Comparison of ENCODE assay signal across 16 mouse cellular contexts in genomic region chr13:111938896-111939422, GRCm38 (mm10).
DNase-seq lines count a peak whose midpoint lies in the region; ATAC-seq and TF ChIP-seq lines count a peak whose summit lies in the region.
"Had no signal": no experiment of that assay in that cellular context is flagged by ENCODE, and none has a peak within 500 bp of the region (broad histone marks: within the 10 kb centered on the region; RNA-seq: fewer than 3 reads in every experiment).

No protein-coding gene starts in this region.

- no peaks in the 10 kb centered on the region; the same call in 1 of the 2 replicates for H3K79me2 ChIP-seq in MEL (ENCODE audit: control insufficient read depth, insufficient read depth, low read length, poor library complexity)

- whole genome bisulfite sequencing in kidney, embryonic 16.5 days, result 49% methylated on average over 8 of the region's 8 CpGs
- WGBS in liver, postnatal 0 days (ENCODE audit: insufficient replicate concordance), result 56% methylated on average over 8 of the region's 8 CpGs
- 63% methylated on average over 8 of the region's 8 CpGs for WGBS in limb, embryonic 10.5 days
- WGBS in kidney, embryonic 14.5 days, result 47% methylated on average over 8 of the region's 8 CpGs

- H3K4me1 ChIP-seq in kidney, embryonic 16.5 days (ENCODE audit: insufficient read depth, low read length), result peaks cover 39% of the 10 kb centered on the region
- H3K4me1 ChIP-seq in MEL (ENCODE audit: control insufficient read depth in 1 of 2, insufficient read depth in 2 of 2, low read length in 2 of 2), result peaks cover 26 to 42% of the 10 kb centered on the region in 2 experiments
- H3K4me1 ChIP-seq in erythroblast, embryonic 14.5 days (ENCODE audit: control insufficient read depth), result peaks cover 95% of the 10 kb centered on the region
- peaks cover 56% of the 10 kb centered on the region for H3K4me1 ChIP-seq in liver, postnatal 0 days (ENCODE audit: insufficient read depth)
- H3K4me1 ChIP-seq in limb, embryonic 10.5 days, result peaks cover 16% of the 10 kb centered on the region
- H3K4me1 ChIP-seq in kidney, embryonic 14.5 days (ENCODE audit: control insufficient read depth, insufficient read depth, low read length), result peaks cover 21% of the 10 kb centered on the region

- no peak for TF ChIP-seq CTCF in MEL (IDR thresholded peaks at IDR 0.05 in 2 of 3, conservative IDR thresholded peaks at IDR 0.05 in 1 of 3; ENCODE audit: control insufficient read depth in 1 of 3, insufficient read depth in 1 of 3, low read depth in 2 of 3, low read length in 3 of 3, poor library complexity in 1 of 3, severe bottlenecking in 1 of 3)
- no peak for TF ChIP-seq CTCF in liver, postnatal 0 days (IDR thresholded peaks at IDR 0.05; ENCODE audit: low read depth)

- H3K27me3 ChIP-seq in kidney, embryonic 16.5 days (ENCODE audit: insufficient read depth, low read length), result no peaks in the 10 kb centered on the region
- H3K27me3 ChIP-seq in MEL (ENCODE audit: control insufficient read depth in 1 of 2, insufficient read depth in 2 of 2, low read length in 2 of 2), result no peaks in the 10 kb centered on the region
- no peaks in the 10 kb centered on the region; the same call in 1 of the 2 replicates for H3K27me3 ChIP-seq in erythroblast, embryonic 14.5 days (ENCODE audit: control insufficient read depth)
- H3K27me3 ChIP-seq in liver, postnatal 0 days (ENCODE audit: insufficient read depth, low read length), result no peaks in the 10 kb centered on the region
- no peaks in the 10 kb centered on the region for H3K27me3 ChIP-seq in limb, embryonic 10.5 days (ENCODE audit: low read depth, poor library complexity, severe bottlenecking)
- no peaks in the 10 kb centered on the region for H3K27me3 ChIP-seq in kidney, embryonic 14.5 days (ENCODE audit: control insufficient read depth, insufficient read depth, low read length)
- H3K27me3 ChIP-seq: limb, embryonic 15.5 days; neural tube, embryonic 13.5 days had no signal

- TF ChIP-seq EP300 in MEL (IDR thresholded peaks at IDR 0.05; ENCODE audit: low read depth in 1 of 2, low read length in 2 of 2), result peak; percentile 66 to 67; a peak in 2 of 4 replicates
- peak; percentile 91 for TF ChIP-seq EP300 in liver, postnatal 0 days (IDR thresholded peaks at IDR 0.05; ENCODE audit: low read depth)

- no peaks in the 10 kb centered on the region for H3K9me3 ChIP-seq in kidney, embryonic 16.5 days (ENCODE audit: low read length)
- H3K9me3 ChIP-seq in MEL (replicated peaks; ENCODE audit: insufficient read depth, low read length), result no peaks in the 10 kb centered on the region
- H3K9me3 ChIP-seq in erythroblast, embryonic 14.5 days (ENCODE audit: control insufficient read depth, low read length), result no peaks in the 10 kb centered on the region
- no peaks in the 10 kb centered on the region for H3K9me3 ChIP-seq in liver, postnatal 0 days (ENCODE audit: low read length)
- H3K9me3 ChIP-seq in limb, embryonic 10.5 days (replicated peaks), result no peaks in the 10 kb centered on the region
- no peaks in the 10 kb centered on the region for H3K9me3 ChIP-seq in kidney, embryonic 14.5 days (ENCODE audit: control insufficient read depth, low read length)
- H3K9me3 ChIP-seq: embryonic facial prominence, embryonic 10.5 days; hindbrain, embryonic 10.5 days; limb, embryonic 15.5 days; megakaryocyte, embryonic 14.5 days had no signal

- peak overlapping the region; percentile 31; the same call in 1 of the 2 replicates for H3K27ac ChIP-seq in kidney, embryonic 16.5 days (ENCODE audit: low read length)
- peak overlapping the region; percentile 96 for H3K27ac ChIP-seq in MEL (ENCODE audit: control insufficient read depth, low read depth, low read length)
- H3K27ac ChIP-seq in liver, postnatal 0 days (ENCODE audit: low read depth), result peak overlapping the region; percentile 83; the same call in 1 of the 2 replicates
- H3K27ac ChIP-seq in limb, embryonic 10.5 days, result no peak overlapping the region
- H3K27ac ChIP-seq in kidney, embryonic 14.5 days (ENCODE audit: low read depth, low read length), result no peak overlapping the region; the same call in 1 of the 2 replicates
- H3K27ac ChIP-seq: embryonic facial prominence, embryonic 10.5 days; hindbrain, embryonic 10.5 days; limb, embryonic 15.5 days; neural tube, embryonic 13.5 days had no signal

- no peak for TF ChIP-seq RAD21 in MEL (IDR thresholded peaks at IDR 0.05; ENCODE audit: low read depth, low read length)

- TF ChIP-seq POLR2A in MEL (IDR thresholded peaks at IDR 0.05; ENCODE audit: control insufficient read depth in 1 of 2, insufficient read depth in 1 of 2, low read depth in 1 of 2, low read length in 2 of 2, poor library complexity in 1 of 2), result no peak

- no peak for DNase-seq in kidney, adult 8-10 months
- peak; percentile 59 for DNase-seq in MEL (ENCODE audit: low read depth, low spot score)
- no peak for DNase-seq in liver, postnatal 0 days
- no peak for DNase-seq in limb, embryonic 10.5 days (ENCODE audit: low spot score)
- DNase-seq: adrenal gland, postnatal 36 days; cerebellum, postnatal 14 days; kidney, postnatal 10 days; thymus, postnatal 36 days had no signal

- H3K4me2 ChIP-seq in kidney, embryonic 16.5 days (replicated peaks; ENCODE audit: low read depth, low read length), result no peak overlapping the region
- H3K4me2 ChIP-seq in liver, postnatal 0 days (ENCODE audit: low read depth, low read length), result peak overlapping the region; percentile 28; the same call in 1 of the 2 replicates
- H3K4me2 ChIP-seq in kidney, embryonic 14.5 days (replicated peaks; ENCODE audit: low read depth, low read length), result no peak overlapping the region
- H3K4me2 ChIP-seq: limb, embryonic 15.5 days; neural tube, embryonic 13.5 days had no signal

- no peak for ATAC-seq in kidney, embryonic 16.5 days (ENCODE audit: low FRiP score, low TSS enrichment)
- no peak for ATAC-seq in liver, postnatal 0 days
- no peak for ATAC-seq in kidney, embryonic 14.5 days (ENCODE audit: low FRiP score, low TSS enrichment)

- H3K9ac ChIP-seq in kidney, embryonic 16.5 days (replicated peaks; ENCODE audit: low read length), result peak overlapping the region; percentile 35; the same call in 1 of the 2 replicates
- peak overlapping the region; percentile 66 for H3K9ac ChIP-seq in MEL (ENCODE audit: control insufficient read depth, low read depth, low read length, poor library complexity, severe bottlenecking)
- no peak overlapping the region for H3K9ac ChIP-seq in liver, postnatal 0 days (replicated peaks)
- H3K9ac ChIP-seq in kidney, embryonic 14.5 days (ENCODE audit: low read depth, low read length), result no peak overlapping the region
- H3K9ac ChIP-seq: limb, embryonic 15.5 days; neural tube, embryonic 13.5 days had no signal

- H3K4me3 ChIP-seq in kidney, embryonic 16.5 days (ENCODE audit: low read length), result no peak overlapping the region
- H3K4me3 ChIP-seq in MEL (ENCODE audit: control insufficient read depth in 1 of 2, insufficient read depth in 1 of 2, low read depth in 2 of 2, low read length in 2 of 2), result peak overlapping the region; percentile 37 to 55
- peak overlapping the region; percentile 25 for H3K4me3 ChIP-seq in erythroblast, embryonic 14.5 days (replicated peaks)
- no peak overlapping the region for H3K4me3 ChIP-seq in liver, postnatal 0 days (ENCODE audit: low read depth, low read length)
- H3K4me3 ChIP-seq in limb, embryonic 10.5 days, result no peak overlapping the region
- H3K4me3 ChIP-seq in kidney, embryonic 14.5 days (ENCODE audit: low read length), result no peak overlapping the region
- H3K4me3 ChIP-seq: embryonic facial prominence, embryonic 10.5 days; hindbrain, embryonic 10.5 days; limb, embryonic 15.5 days; megakaryocyte, embryonic 14.5 days; neural tube, embryonic 13.5 days had no signal

- H3K36me3 ChIP-seq in kidney, embryonic 16.5 days (ENCODE audit: insufficient read depth, low read length), result no peaks in the 10 kb centered on the region
- peaks cover 0 to 41% of the 10 kb centered on the region in 2 experiments; a peak in 2 of 4 replicates for H3K36me3 ChIP-seq in MEL (ENCODE audit: control insufficient read depth in 1 of 2, insufficient read depth in 2 of 2, low read length in 2 of 2)
- H3K36me3 ChIP-seq in erythroblast, embryonic 14.5 days (ENCODE audit: control insufficient read depth), result peaks cover 2% of the 10 kb centered on the region; the same call in 1 of the 2 replicates
- no peaks in the 10 kb centered on the region for H3K36me3 ChIP-seq in liver, postnatal 0 days (replicated peaks; ENCODE audit: insufficient read depth, low read length)
- no peaks in the 10 kb centered on the region for H3K36me3 ChIP-seq in limb, embryonic 10.5 days
- H3K36me3 ChIP-seq in kidney, embryonic 14.5 days (ENCODE audit: control insufficient read depth, insufficient read depth, low read length), result no peaks in the 10 kb centered on the region
- H3K36me3 ChIP-seq: embryonic facial prominence, embryonic 10.5 days; hindbrain, embryonic 10.5 days; limb, embryonic 15.5 days; neural tube, embryonic 13.5 days had no signal

TF ChIP-seq in MEL, 35 proteins besides CTCF, POLR2A, EP300 and RAD21 (continues in another document):
- TF ChIP-seq ZNF384 (IDR thresholded peaks at IDR 0.05; ENCODE audit: low read depth, low read length) (peak; percentile 67), NELFE (IDR thresholded peaks at IDR 0.05; ENCODE audit: low read depth, low read length) (peak; percentile 21; the same call in 1 of the 2 replicates), POLR2AphosphoS2 (IDR thresholded peaks at IDR 0.05; ENCODE audit: low read length) (no peak), MYB (IDR thresholded peaks at IDR 0.05; ENCODE audit: low read depth, low read length) (no peak), MXI1 (IDR thresholded peaks at IDR 0.05; ENCODE audit: low read depth, low read length) (no peak; the same call in 1 of the 2 replicates), TBP (IDR thresholded peaks at IDR 0.05; ENCODE audit: low read depth, low read length) (no peak), ELF1 (IDR thresholded peaks at IDR 0.05; ENCODE audit: low read depth, low read length) (no peak), TCF12 (IDR thresholded peaks at IDR 0.05; ENCODE audit: low read depth, low read length) (peak; percentile 84), USF2 (IDR thresholded peaks at IDR 0.05; ENCODE audit: borderline replicate concordance in 1 of 2, insufficient read depth in 1 of 2, low read depth in 1 of 2, low read length in 2 of 2) (no peak), BHLHE40 (IDR thresholded peaks at IDR 0.05; ENCODE audit: borderline replicate concordance, low read depth, low read length) (no peak), E2F4 (IDR thresholded peaks at IDR 0.05; ENCODE audit: borderline replicate concordance, low read depth, low read length) (no peak), GATA1 (IDR thresholded peaks at IDR 0.05; ENCODE audit: low read depth, low read length) (peak; percentile 73), MAZ (IDR thresholded peaks at IDR 0.05; ENCODE audit: low read depth, low read length) (no peak), RCOR1 (IDR thresholded peaks at IDR 0.05; ENCODE audit: low read depth, low read length) (peak; percentile 48; the same call in 1 of the 2 replicates), SIN3A (IDR thresholded peaks at IDR 0.05; ENCODE audit: low read length) (peak; percentile 52; the same call in 1 of the 2 replicates), JUND (IDR thresholded peaks at IDR 0.05; ENCODE audit: low read depth, low read length) (no peak), ETS1 (IDR thresholded peaks at IDR 0.05; ENCODE audit: low read depth, low read length) (peak; percentile 77), TAL1 (IDR thresholded peaks at IDR 0.05; ENCODE audit: low read length) (peak; percentile 78)

Comparison
In these comparisons a context has a peak if more than half of its experiments do, and no peak if none do; other contexts are left out.
1. H3K27ac ChIP-seq: peak in kidney, embryonic 16.5 days (single experiment), MEL (single experiment) and liver, postnatal 0 days (single experiment); none in limb, embryonic 10.5 days (single experiment) and kidney, embryonic 14.5 days (single experiment).
2. H3K9ac ChIP-seq: peak in kidney, embryonic 16.5 days (single experiment) and MEL (single experiment); none in liver, postnatal 0 days (single experiment) and kidney, embryonic 14.5 days (single experiment).
3. H3K4me3 ChIP-seq: peak in MEL (2 of 2) and erythroblast, embryonic 14.5 days (single experiment); none in kidney, embryonic 16.5 days (single experiment), liver, postnatal 0 days (single experiment), limb, embryonic 10.5 days (single experiment) and kidney, embryonic 14.5 days (single experiment).